Mouse (Mus musculus): ENCODE results near the gene Isx. TPM values are rescaled to one million over a fixed set of nuclear protein-coding genes. Genes with fewer than 3 reads are reported as not detected.

Isx gene
- not detected for polyA plus RNA-seq (2017; shearing (Covaris generic))

DNA sequence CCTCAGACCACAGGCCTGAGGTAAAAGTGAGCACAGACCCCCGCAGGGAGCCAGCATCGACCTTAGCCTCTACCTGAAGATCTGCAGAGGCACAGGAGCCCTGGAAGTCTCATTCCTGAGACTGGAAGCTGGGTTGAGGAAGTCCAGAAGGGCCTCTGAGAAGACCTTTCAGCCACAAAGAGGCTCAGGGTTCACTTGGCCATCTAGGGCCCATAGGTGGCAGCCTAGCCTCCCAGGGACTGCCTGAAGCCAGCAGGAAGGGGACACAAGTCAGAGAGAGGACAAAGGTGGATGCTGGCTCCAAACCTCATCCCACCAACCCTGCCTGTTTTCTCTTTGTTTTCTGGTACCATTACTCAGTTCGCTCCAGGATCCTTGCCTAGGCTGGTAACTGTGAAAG is at the start of gene Isx:
TSS of gene Isx (plus strand) at position 234 of the 400 bp plus-strand sequence.

Other genes with a start within 250 kb of the Isx start
- 13.3 TPM for gene Hmgxb4, start 120.2 kb downstream of the Isx start, polyA plus RNA-seq (2017; shearing (Covaris generic))
- 21.6 TPM for gene Tom1, start 160.5 kb downstream of the Isx start, polyA plus RNA-seq (2017; shearing (Covaris generic))
- gene Hmox1, start 220.4 kb downstream of the Isx start, polyA plus RNA-seq (2017; shearing (Covaris generic)) = 0.66 TPM
- 34.0 TPM for gene Mcm5, start 236.4 kb downstream of the Isx start, polyA plus RNA-seq (2017; shearing (Covaris generic))